Mouse (Mus musculus): ENCODE data around the gene Cspg5. TPM values are rescaled to one million over a fixed set of nuclear protein-coding genes. Genes with fewer than 3 reads are reported as not detected.
A peak's percentile ranks its signal among the peaks of the same experiment; 100 is the strongest.

Cspg5 gene
- polyA plus RNA-seq, 2 experiments = 6.4 to 10.0 TPM

DNA sequence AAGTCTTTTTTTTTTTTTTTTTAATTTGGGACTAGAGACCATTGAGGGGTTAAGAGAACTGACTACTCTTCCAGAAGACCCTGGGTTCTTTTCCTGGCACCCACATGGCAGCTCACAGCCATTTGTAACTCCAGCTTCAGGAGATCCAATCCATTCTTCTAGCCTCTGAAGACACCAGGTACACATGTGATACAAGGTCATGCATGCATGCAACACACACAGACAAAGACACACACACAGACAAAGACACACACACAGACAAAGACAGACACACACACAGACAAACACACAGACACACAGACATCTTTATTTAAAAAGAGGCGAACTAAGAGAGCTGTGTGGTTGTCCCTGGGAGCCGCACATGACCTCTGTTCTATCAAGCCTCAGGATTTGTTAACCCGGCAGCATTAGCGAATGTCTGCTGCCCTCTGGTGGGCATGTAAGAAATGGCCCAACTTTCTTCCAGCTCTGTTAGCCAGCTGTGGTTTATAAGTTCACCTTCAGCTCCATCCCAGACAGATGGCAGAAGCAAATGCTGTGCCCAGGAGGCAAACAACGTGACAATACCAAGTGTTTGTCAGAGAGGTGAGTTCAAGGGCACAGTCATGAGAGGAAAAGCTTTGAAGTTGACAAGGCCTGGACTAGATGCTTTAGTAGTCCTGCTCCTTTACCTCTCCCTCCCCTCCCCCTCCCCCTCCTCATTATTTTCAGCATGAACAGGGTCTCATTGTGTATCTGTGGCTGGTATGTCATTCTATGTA, 53.5 kb downstream of the Cspg5 start:
- Histone ChIP-seq H3K4me1 (ENCODE audit: control insufficient read depth, insufficient read depth, low read length) (no peaks in the 10 kb centered on the region), H3K27ac (replicated peaks; ENCODE audit: low read depth, low read length) (no peak overlapping the region), H3K9me3 (ENCODE audit: control insufficient read depth, low read length) (no peaks in the 10 kb centered on the region), H3K4me2 (replicated peaks; ENCODE audit: low read depth, low read length, severe bottlenecking) (no peak overlapping the region), H3K36me3 (ENCODE audit: control insufficient read depth, insufficient read depth, low read length) (no peaks in the 10 kb centered on the region), H3K9ac (ENCODE audit: low read depth, low read length, severe bottlenecking) (no peak overlapping the region), H3K4me3 (replicated peaks; ENCODE audit: low read length) (no peak overlapping the region), H3K27me3 (ENCODE audit: control insufficient read depth, insufficient read depth, low read length) (no peaks in the 10 kb centered on the region)
- 10% methylated on average over 5 of the region's 5 CpGs for WGBS
- peak; percentile 71; the same call in 1 of the 2 replicates for ATAC-seq (ENCODE audit: low FRiP score, low read depth)
- TF ChIP-seq POLR2A (IDR thresholded peaks at IDR 0.05; ENCODE audit: borderline replicate concordance, extremely low read depth, insufficient read depth, insufficient read length) = no peak
- DNase-seq (ENCODE audit: low spot score) = peak; percentile 92

DNA sequence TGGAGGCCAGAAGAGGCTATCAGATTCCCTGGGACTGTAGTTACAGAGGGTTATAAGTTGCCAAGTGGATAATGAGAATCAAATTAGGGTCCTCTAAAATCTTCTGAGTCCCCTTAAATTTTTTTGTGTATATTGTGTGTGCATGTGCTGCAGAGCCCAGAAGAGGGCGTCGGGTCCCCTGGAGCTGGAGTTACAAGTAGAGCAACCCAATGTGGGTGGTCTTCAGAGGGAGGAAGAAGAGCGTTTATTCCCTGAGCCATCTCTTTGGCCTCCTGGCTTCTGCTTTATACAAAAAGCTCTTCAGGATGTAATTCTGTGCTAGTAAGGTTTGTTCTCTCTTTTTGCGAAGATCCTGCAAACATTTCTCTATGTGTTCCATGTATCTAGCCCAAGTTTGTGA, 60.9 kb downstream of the Cspg5 start:
- ATAC-seq (ENCODE audit: low FRiP score, low read depth) (peak; percentile 24; the same call in 1 of the 2 replicates), DNase-seq (ENCODE audit: low spot score) (peak; percentile 54)
- Histone ChIP-seq H3K4me2 (replicated peaks; ENCODE audit: low read depth, low read length, severe bottlenecking) (peak overlapping the region; percentile 50), H3K27me3 (ENCODE audit: control insufficient read depth, insufficient read depth, low read length) (no peaks in the 10 kb centered on the region), H3K36me3 (ENCODE audit: control insufficient read depth, insufficient read depth, low read length) (0 out of 2 replicates have a peak, but pooled peaks cover 3% of the 10 kb centered on the region), H3K9me3 (ENCODE audit: control insufficient read depth, low read length) (no peaks in the 10 kb centered on the region), H3K27ac (replicated peaks; ENCODE audit: low read depth, low read length) (peak overlapping the region; percentile 88), H3K9ac (ENCODE audit: low read depth, low read length, severe bottlenecking) (peak overlapping the region; percentile 78), H3K4me3 (replicated peaks; ENCODE audit: low read length) (peak overlapping the region; percentile 52), H3K4me1 (ENCODE audit: control insufficient read depth, insufficient read depth, low read length) (no peaks in the 10 kb centered on the region; the same call in 1 of the 2 replicates)
- WGBS = 9% methylated on average over 4 of the region's 4 CpGs
- TF ChIP-seq POLR2A (IDR thresholded peaks at IDR 0.05; ENCODE audit: borderline replicate concordance, extremely low read depth, insufficient read depth, insufficient read length) = no peak

GRCm38 (mm10) chr9:110304969-110305651, 61.5 kb downstream of the Cspg5 start, which contains the start of gene Elp6:
Gene Elp6 (plus strand): TSS chr9:110305173.
- no peaks in the 10 kb centered on the region for H3K27me3 ChIP-seq (ENCODE audit: control insufficient read depth, insufficient read depth, low read length)
- peak within 1 kb of the TSS; percentile 50 for H3K4me2 ChIP-seq (replicated peaks; ENCODE audit: low read depth, low read length, severe bottlenecking)
- H3K9ac ChIP-seq (ENCODE audit: low read depth, low read length, severe bottlenecking) = peak within 1 kb of the TSS; percentile 78
- H3K9me3 ChIP-seq (ENCODE audit: control insufficient read depth, low read length) = no peaks in the 10 kb centered on the region
- no peaks in the 10 kb centered on the region; the same call in 1 of the 2 replicates for H3K4me1 ChIP-seq (ENCODE audit: control insufficient read depth, insufficient read depth, low read length)
- peak within 1 kb of the TSS; percentile 88 for H3K27ac ChIP-seq (replicated peaks; ENCODE audit: low read depth, low read length)
- peaks cover 6% of the 10 kb centered on the region for H3K36me3 ChIP-seq (ENCODE audit: control insufficient read depth, insufficient read depth, low read length)
- peak within 1 kb of the TSS; percentile 52 for H3K4me3 ChIP-seq (replicated peaks; ENCODE audit: low read length)
- TF ChIP-seq POLR2A (IDR thresholded peaks at IDR 0.05; ENCODE audit: borderline replicate concordance, extremely low read depth, insufficient read depth, insufficient read length) = peak; percentile 92; the same call in 1 of the 2 replicates
- whole genome bisulfite sequencing = under 1% methylated on average over 46 of the region's 46 CpGs
- ATAC-seq (ENCODE audit: low FRiP score, low read depth) (peak; percentile 100), DNase-seq (ENCODE audit: low spot score) (peak; percentile 95)

DNA sequence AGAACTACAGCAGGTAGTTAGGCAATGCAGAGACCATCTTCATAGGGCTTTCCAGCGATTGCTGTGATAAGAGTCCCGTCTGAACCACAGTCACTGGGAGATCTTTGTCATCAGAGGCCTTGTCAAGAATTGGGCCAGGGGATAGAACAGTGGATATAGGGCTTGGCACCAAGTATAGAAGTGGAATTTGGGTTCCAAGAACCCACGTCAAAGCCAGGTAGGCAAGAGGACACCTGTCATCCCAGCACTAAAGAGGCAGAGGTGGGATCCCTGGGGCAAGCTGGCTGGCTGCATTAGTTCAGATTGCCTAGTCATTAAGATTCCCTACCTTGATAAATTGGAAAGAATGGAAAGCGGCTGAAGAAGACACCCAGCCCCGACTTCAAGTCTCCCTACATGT, 62.8 kb downstream of the Cspg5 start:
- no peak for ATAC-seq (ENCODE audit: low FRiP score, low read depth)
- Histone ChIP-seq H3K27me3 (ENCODE audit: control insufficient read depth, insufficient read depth, low read length) (no peaks in the 10 kb centered on the region), H3K4me1 (ENCODE audit: control insufficient read depth, insufficient read depth, low read length) (no peaks in the 10 kb centered on the region; the same call in 1 of the 2 replicates), H3K27ac (replicated peaks; ENCODE audit: low read depth, low read length) (no peak overlapping the region), H3K36me3 (ENCODE audit: control insufficient read depth, insufficient read depth, low read length) (peaks cover 15% of the 10 kb centered on the region), H3K4me2 (replicated peaks; ENCODE audit: low read depth, low read length, severe bottlenecking) (peak overlapping the region; percentile 50; the same call in 1 of the 2 replicates), H3K9ac (ENCODE audit: low read depth, low read length, severe bottlenecking) (no peak overlapping the region), H3K9me3 (ENCODE audit: control insufficient read depth, low read length) (no peaks in the 10 kb centered on the region), H3K4me3 (replicated peaks; ENCODE audit: low read length) (no peak overlapping the region; the same call in 1 of the 2 replicates)
- no peak for TF ChIP-seq POLR2A (IDR thresholded peaks at IDR 0.05; ENCODE audit: borderline replicate concordance, extremely low read depth, insufficient read depth, insufficient read length)
- DNase-seq (ENCODE audit: low spot score) = no peak
- WGBS = 89% methylated on average over 5 of the region's 5 CpGs

Small RNAs within 50 kb of the gene (microRNA-seq; reads per million reads assigned to microRNA genes)
- 19.5 reads per million, percentile 30 among the genes with 10 or more reads in this experiment for gene Mir6236

Other genes with a start within 250 kb of the Cspg5 start
- 67.2 and 72.8 TPM in 2 replicates for gene Smarcc1, start 126.1 kb upstream of the Cspg5 start, polyA plus RNA-seq (2012; rRNA removed)
- gene Smarcc1, start 126.1 kb upstream of the Cspg5 start, polyA plus RNA-seq (2014; fragmentation: Nextera tagmentation; extraction: Ambion mirVana) = 132 and 144 TPM in 2 replicates
- 121 and 132 TPM in 2 replicates for gene Dhx30, start 126.0 kb upstream of the Cspg5 start, polyA plus RNA-seq (2012; rRNA removed)
- gene Dhx30, start 126.0 kb upstream of the Cspg5 start, polyA plus RNA-seq (2014; fragmentation: Nextera tagmentation; extraction: Ambion mirVana) = 120 and 135 TPM in 2 replicates
- gene Elp6, start 61.4 kb downstream of the Cspg5 start, polyA plus RNA-seq (2012; rRNA removed) = 36.1 and 43.4 TPM in 2 replicates
- gene Elp6, start 61.4 kb downstream of the Cspg5 start, polyA plus RNA-seq (2014; fragmentation: Nextera tagmentation; extraction: Ambion mirVana) = 25.3 and 25.8 TPM in 2 replicates
- 30.3 and 36.9 TPM in 2 replicates for gene Scap, start 89.5 kb downstream of the Cspg5 start, polyA plus RNA-seq (2012; rRNA removed)
- 28.4 and 33.5 TPM in 2 replicates for gene Scap, start 89.5 kb downstream of the Cspg5 start, polyA plus RNA-seq (2014; fragmentation: Nextera tagmentation; extraction: Ambion mirVana)
- 44.5 and 53.2 TPM in 2 replicates for gene Ptpn23, start 164.4 kb downstream of the Cspg5 start, polyA plus RNA-seq (2012; rRNA removed)
- gene Ptpn23, start 164.4 kb downstream of the Cspg5 start, polyA plus RNA-seq (2014; fragmentation: Nextera tagmentation; extraction: Ambion mirVana) = 18.5 and 22.4 TPM in 2 replicates
- 1.5 and 3.8 TPM in 2 replicates for gene Ngp, start 176.0 kb downstream of the Cspg5 start, polyA plus RNA-seq (2012; rRNA removed)
- gene Ngp, start 176.0 kb downstream of the Cspg5 start, polyA plus RNA-seq (2014; fragmentation: Nextera tagmentation; extraction: Ambion mirVana) = 2.2 and 5.9 TPM in 2 replicates
- 21.0 and 23.9 TPM in 2 replicates for gene Klhl18, start 232.9 kb downstream of the Cspg5 start, polyA plus RNA-seq (2012; rRNA removed)
- 11.0 and 11.7 TPM in 2 replicates for gene Klhl18, start 232.9 kb downstream of the Cspg5 start, polyA plus RNA-seq (2014; fragmentation: Nextera tagmentation; extraction: Ambion mirVana)
- gene Kif9, start 233.2 kb downstream of the Cspg5 start, polyA plus RNA-seq (2012; rRNA removed) = 0.94 and 1.1 TPM in 2 replicates
- gene Kif9, start 233.2 kb downstream of the Cspg5 start, polyA plus RNA-seq (2014; fragmentation: Nextera tagmentation; extraction: Ambion mirVana) = 0.77 and 1.2 TPM in 2 replicates